Mouse (Mus musculus): ENCODE data around the gene Tnrc6b. TPM values are rescaled to one million over a fixed set of nuclear protein-coding genes. Genes with fewer than 3 reads are reported as not detected.

The Tnrc6b gene
- polyA plus RNA-seq, 1 experiment from 2014 or later: 15.4 TPM

DNA sequence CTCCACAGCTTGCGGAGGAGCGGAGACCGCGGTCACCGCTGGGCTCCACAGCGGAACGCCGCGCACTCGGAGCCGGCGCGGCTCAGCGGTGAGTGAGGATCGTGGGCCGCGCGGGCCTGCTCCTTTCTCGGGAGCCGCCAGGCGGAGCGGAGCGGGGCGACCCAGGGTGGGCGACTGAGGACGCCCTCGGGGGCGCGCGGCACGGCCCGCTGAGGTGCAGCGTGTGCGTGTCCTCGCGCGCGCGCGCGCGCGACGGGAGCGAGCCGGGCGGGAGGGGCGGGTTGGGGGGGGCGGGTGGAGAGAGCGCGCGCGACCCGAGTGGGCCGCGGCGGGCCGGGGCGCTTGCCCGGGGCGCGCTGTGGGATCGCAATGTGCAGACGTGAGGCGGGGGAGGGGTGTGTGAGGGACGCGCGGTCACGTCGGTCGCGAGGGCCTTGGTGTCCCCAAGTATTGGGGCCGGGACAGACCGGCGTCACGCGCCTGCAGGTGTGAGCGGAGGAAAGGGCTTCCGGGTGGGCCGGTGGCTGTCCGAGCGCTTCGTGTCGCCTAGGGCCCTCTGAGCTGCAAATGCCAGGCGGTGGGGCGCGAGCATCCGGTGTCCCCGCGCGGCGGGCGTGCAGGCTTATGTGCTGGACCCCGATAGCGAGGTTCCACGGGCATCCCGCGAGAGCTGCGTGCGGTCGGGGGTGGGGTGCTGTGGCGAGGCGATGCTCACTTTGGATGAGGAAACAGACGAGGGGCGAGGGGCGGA, 463 bp downstream of the Tnrc6b start:
- H3K9me3 ChIP-seq (ENCODE audit: control insufficient read depth, low read length): no peaks in the 10 kb centered on the region
- H3K27me3 ChIP-seq (ENCODE audit: control insufficient read depth, insufficient read depth, low read length): no peaks in the 10 kb centered on the region
- under 1% methylated on average over 76 of the region's 106 CpGs for WGBS
- H3K4me1 ChIP-seq (ENCODE audit: control insufficient read depth in 2 of 2, insufficient read depth in 2 of 2, low read length in 2 of 2): peaks cover 11 to 25% of the 10 kb centered on the region in 2 experiments
- peak overlapping the region; percentile 93 for H3K4me2 ChIP-seq (ENCODE audit: low read length)
- H3K9ac ChIP-seq (ENCODE audit: low read length): peak overlapping the region; percentile 86
- peak; percentile 40; the same call in 1 of the 2 replicates for ATAC-seq (ENCODE audit: insufficient number of reproducible peaks, insufficient read depth, low FRiP score, low read depth)
- peak overlapping the region; percentile 81 to 89 for H3K27ac ChIP-seq (replicated peaks in 1 of 2; ENCODE audit: control insufficient read depth in 1 of 2, insufficient read depth in 1 of 2, low read depth in 2 of 2, low read length in 2 of 2)
- no peaks in the 10 kb centered on the region for H3K36me3 ChIP-seq (ENCODE audit: control insufficient read depth, insufficient read depth, low read length)
- peak overlapping the region; percentile 91 to 94 for H3K4me3 ChIP-seq (ENCODE audit: control insufficient read depth in 1 of 2, insufficient read depth in 1 of 2, low read depth in 1 of 2, low read length in 2 of 2)

DNA sequence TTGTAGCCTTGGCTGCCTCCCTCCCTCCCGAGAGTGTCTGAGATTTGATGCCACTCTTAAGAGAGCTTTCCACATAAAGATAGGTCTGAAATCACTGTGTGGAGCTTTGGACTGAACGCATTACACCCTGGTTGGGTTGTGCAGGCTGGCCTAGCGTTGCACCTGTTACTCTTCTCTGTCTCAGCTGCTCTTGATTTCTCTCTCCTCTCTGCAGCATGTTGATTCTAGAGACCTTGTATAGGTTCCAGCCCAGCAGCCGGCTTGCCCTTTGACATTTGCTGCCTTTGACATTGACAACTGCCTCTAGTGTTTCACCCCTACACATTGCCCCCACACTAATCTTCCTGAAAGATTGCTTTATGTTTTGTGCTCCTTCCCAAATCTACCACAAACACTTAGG, 3.2 kb downstream of the Tnrc6b start:
- Histone ChIP-seq H3K27me3 (ENCODE audit: control insufficient read depth, insufficient read depth, low read length) (no peaks in the 10 kb centered on the region), H3K27ac (replicated peaks in 1 of 2; ENCODE audit: control insufficient read depth in 1 of 2, insufficient read depth in 1 of 2, low read depth in 2 of 2, low read length in 2 of 2) (no peak overlapping the region), H3K4me1 (ENCODE audit: control insufficient read depth in 2 of 2, insufficient read depth in 2 of 2, low read length in 2 of 2) (peaks cover 0 to 13% of the 10 kb centered on the region in 2 experiments; a peak in 2 of 4 replicates), H3K9me3 (ENCODE audit: control insufficient read depth, low read length) (no peaks in the 10 kb centered on the region), H3K4me2 (ENCODE audit: low read length) (no peak overlapping the region), H3K36me3 (ENCODE audit: control insufficient read depth, insufficient read depth, low read length) (no peaks in the 10 kb centered on the region), H3K9ac (ENCODE audit: low read length) (no peak overlapping the region), H3K4me3 (ENCODE audit: control insufficient read depth in 1 of 2, insufficient read depth in 1 of 2, low read depth in 1 of 2, low read length in 2 of 2) (no peak overlapping the region)
- ATAC-seq (ENCODE audit: insufficient number of reproducible peaks, insufficient read depth, low FRiP score, low read depth): no peak
- WGBS: 76% methylated on average over 4 of the region's 4 CpGs

DNA sequence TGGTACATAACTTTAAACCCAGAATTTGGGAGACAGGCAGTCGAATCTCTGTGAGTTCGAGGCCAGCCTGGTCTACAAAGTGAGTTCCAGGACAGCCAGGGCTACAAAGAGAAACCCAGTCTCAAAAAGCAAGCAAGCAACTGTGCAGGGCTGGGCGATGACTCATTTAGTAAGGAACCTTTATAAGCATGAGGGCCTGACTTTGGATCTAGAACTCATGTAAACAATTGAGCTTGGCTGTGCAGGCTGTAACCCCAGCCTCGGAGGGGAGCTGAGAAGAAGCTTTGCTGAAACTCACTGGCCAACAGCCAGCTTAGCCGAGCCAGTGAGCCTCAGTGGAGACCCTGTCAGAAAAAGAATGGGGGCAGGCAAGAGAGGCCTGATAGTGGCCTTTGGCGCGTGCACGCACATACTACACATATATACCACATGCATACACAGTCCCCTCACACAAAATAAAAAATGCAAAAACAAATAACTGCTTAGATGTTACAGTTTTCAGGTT, 5.6 kb downstream of the Tnrc6b start:
- no peaks in the 10 kb centered on the region for H3K27me3 ChIP-seq (ENCODE audit: control insufficient read depth, insufficient read depth, low read length)
- H3K9me3 ChIP-seq (ENCODE audit: control insufficient read depth, low read length): no peaks in the 10 kb centered on the region
- H3K27ac ChIP-seq (replicated peaks in 1 of 2; ENCODE audit: control insufficient read depth in 1 of 2, insufficient read depth in 1 of 2, low read depth in 2 of 2, low read length in 2 of 2): no peak overlapping the region
- H3K9ac ChIP-seq (ENCODE audit: low read length): no peak overlapping the region
- no peaks in the 10 kb centered on the region for H3K36me3 ChIP-seq (ENCODE audit: control insufficient read depth, insufficient read depth, low read length)
- peaks cover 5 to 14% of the 10 kb centered on the region in 2 experiments for H3K4me1 ChIP-seq (ENCODE audit: control insufficient read depth in 2 of 2, insufficient read depth in 2 of 2, low read length in 2 of 2)
- no peak for ATAC-seq (ENCODE audit: insufficient number of reproducible peaks, insufficient read depth, low FRiP score, low read depth)
- no peak overlapping the region for H3K4me2 ChIP-seq (ENCODE audit: low read length)
- H3K4me3 ChIP-seq (ENCODE audit: control insufficient read depth in 1 of 2, insufficient read depth in 1 of 2, low read depth in 1 of 2, low read length in 2 of 2): no peak overlapping the region
- 81% methylated on average over 8 of the region's 8 CpGs for WGBS

DNA sequence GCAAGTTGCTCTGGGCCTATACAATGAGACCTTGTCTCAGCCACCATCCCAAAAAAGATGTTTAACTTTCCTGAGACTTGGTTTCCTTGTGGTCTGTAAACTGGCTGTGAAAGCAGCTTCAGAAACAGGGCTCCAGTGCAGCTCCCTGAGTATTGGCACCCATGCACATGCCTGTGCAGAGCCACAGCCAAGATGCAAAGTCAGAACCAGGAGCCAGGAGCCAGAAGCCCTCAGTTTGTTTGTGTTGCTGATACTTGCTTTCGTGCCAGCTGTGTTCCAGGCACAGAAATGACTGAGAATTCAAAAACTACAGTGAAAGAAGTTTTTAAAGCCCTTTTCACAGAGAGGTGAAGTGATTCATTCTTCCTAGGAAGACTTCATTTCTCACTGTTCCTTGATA, 6.3 kb downstream of the Tnrc6b start:
- H3K27ac ChIP-seq (replicated peaks in 1 of 2; ENCODE audit: control insufficient read depth in 1 of 2, insufficient read depth in 1 of 2, low read depth in 2 of 2, low read length in 2 of 2): no peak overlapping the region
- no peak overlapping the region for H3K4me2 ChIP-seq (ENCODE audit: low read length)
- H3K36me3 ChIP-seq (ENCODE audit: control insufficient read depth, insufficient read depth, low read length): no peaks in the 10 kb centered on the region
- no peaks in the 10 kb centered on the region for H3K9me3 ChIP-seq (ENCODE audit: control insufficient read depth, low read length)
- no peak for ATAC-seq (ENCODE audit: insufficient number of reproducible peaks, insufficient read depth, low FRiP score, low read depth)
- H3K4me3 ChIP-seq (ENCODE audit: control insufficient read depth in 1 of 2, insufficient read depth in 1 of 2, low read depth in 1 of 2, low read length in 2 of 2): no peak overlapping the region
- no peaks in the 10 kb centered on the region for H3K27me3 ChIP-seq (ENCODE audit: control insufficient read depth, insufficient read depth, low read length)
- 36% methylated on average over 1 of the region's 1 CpGs for WGBS
- peaks cover 5 to 11% of the 10 kb centered on the region in 2 experiments; a peak in 3 of 4 replicates for H3K4me1 ChIP-seq (ENCODE audit: control insufficient read depth in 2 of 2, insufficient read depth in 2 of 2, low read length in 2 of 2)
- no peak overlapping the region for H3K9ac ChIP-seq (ENCODE audit: low read length)

DNA sequence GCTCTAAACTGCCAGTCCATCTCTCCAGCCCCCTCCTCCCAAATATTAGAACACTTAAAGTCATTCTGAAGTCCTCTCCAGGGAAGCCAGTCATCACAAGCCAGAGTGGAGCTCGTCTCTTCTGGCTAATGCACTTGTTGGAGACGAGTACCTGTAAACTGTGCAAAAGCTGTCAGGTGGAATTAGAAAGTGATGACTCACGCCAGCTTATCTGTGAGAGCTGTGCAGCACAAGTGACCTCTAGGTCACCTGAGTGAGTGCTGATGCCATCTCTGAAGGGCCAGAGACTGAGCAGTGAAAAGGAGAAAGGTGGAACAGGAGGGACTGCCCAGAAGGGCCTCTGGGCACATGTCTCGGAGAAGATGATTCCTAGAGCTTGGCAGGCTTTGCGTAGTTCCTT, 9.1 kb downstream of the Tnrc6b start:
- no peaks in the 10 kb centered on the region for H3K36me3 ChIP-seq (ENCODE audit: control insufficient read depth, insufficient read depth, low read length)
- H3K4me3 ChIP-seq (ENCODE audit: control insufficient read depth in 1 of 2, insufficient read depth in 1 of 2, low read depth in 1 of 2, low read length in 2 of 2): no peak overlapping the region
- WGBS: 27% methylated on average over 5 of the region's 5 CpGs
- H3K9ac ChIP-seq (ENCODE audit: low read length): no peak overlapping the region
- H3K4me2 ChIP-seq (ENCODE audit: low read length): no peak overlapping the region
- no peaks in the 10 kb centered on the region for H3K27me3 ChIP-seq (ENCODE audit: control insufficient read depth, insufficient read depth, low read length)
- ATAC-seq (ENCODE audit: insufficient number of reproducible peaks, insufficient read depth, low FRiP score, low read depth): no peak
- H3K4me1 ChIP-seq (ENCODE audit: control insufficient read depth in 2 of 2, insufficient read depth in 2 of 2, low read length in 2 of 2): peaks cover 5 to 11% of the 10 kb centered on the region in 2 experiments; a peak in 3 of 4 replicates
- H3K9me3 ChIP-seq (ENCODE audit: control insufficient read depth, low read length): no peaks in the 10 kb centered on the region
- no peak overlapping the region for H3K27ac ChIP-seq (replicated peaks in 1 of 2; ENCODE audit: control insufficient read depth in 1 of 2, insufficient read depth in 1 of 2, low read depth in 2 of 2, low read length in 2 of 2)

DNA sequence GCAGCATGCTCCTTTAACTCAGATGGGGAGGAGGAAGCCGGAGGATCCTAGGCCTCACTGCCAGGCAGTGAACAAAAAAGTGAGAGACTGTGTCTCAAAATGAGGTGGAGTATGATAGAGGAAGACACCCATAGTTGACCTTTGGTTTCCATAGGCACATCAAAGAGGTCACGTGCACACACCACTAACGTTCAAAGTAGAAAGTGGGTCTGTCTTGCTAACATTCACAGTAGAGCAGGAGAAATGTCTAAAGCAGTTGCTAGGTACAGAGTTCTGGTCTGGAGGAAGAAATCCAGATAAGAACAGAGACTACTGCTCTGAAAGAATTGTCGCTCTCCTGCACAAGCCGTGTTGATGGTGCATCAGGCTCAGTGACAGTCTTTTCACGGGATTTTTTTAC, 10.7 kb downstream of the Tnrc6b start:
- Histone ChIP-seq H3K36me3 (ENCODE audit: control insufficient read depth, insufficient read depth, low read length) (no peaks in the 10 kb centered on the region), H3K9me3 (ENCODE audit: control insufficient read depth, low read length) (no peaks in the 10 kb centered on the region), H3K9ac (ENCODE audit: low read length) (no peak overlapping the region), H3K4me2 (ENCODE audit: low read length) (no peak overlapping the region), H3K27me3 (ENCODE audit: control insufficient read depth, insufficient read depth, low read length) (no peaks in the 10 kb centered on the region), H3K4me1 (ENCODE audit: control insufficient read depth in 2 of 2, insufficient read depth in 2 of 2, low read length in 2 of 2) (peaks cover 5 to 11% of the 10 kb centered on the region in 2 experiments; a peak in 3 of 4 replicates), H3K27ac (replicated peaks in 1 of 2; ENCODE audit: control insufficient read depth in 1 of 2, insufficient read depth in 1 of 2, low read depth in 2 of 2, low read length in 2 of 2) (no peak overlapping the region), H3K4me3 (ENCODE audit: control insufficient read depth in 1 of 2, insufficient read depth in 1 of 2, low read depth in 1 of 2, low read length in 2 of 2) (no peak overlapping the region)
- no peak for ATAC-seq (ENCODE audit: insufficient number of reproducible peaks, insufficient read depth, low FRiP score, low read depth)
- 69% methylated on average over 6 of the region's 6 CpGs for WGBS

DNA sequence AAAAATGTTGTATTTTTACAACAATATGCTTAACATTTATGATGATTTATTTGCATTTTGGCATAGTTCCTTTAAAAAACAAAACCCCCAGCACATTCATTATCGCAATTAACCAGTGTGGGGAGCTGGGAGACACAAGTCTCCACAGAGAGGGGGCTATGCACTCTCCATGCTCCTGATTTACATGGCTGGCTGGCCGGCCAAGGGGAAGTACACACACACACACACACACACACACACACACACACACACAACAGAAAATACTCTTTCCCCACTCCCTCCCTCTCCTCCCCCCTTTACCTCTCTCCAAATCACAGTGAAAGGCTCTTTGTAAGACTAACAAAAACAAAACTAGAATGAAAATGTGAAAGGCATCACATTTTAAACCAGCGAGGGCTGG, 11.3 kb downstream of the Tnrc6b start:
- H3K27ac ChIP-seq (replicated peaks in 1 of 2; ENCODE audit: control insufficient read depth in 1 of 2, insufficient read depth in 1 of 2, low read depth in 2 of 2, low read length in 2 of 2): no peak overlapping the region
- WGBS: 64% methylated on average over 3 of the region's 3 CpGs
- ATAC-seq (ENCODE audit: insufficient number of reproducible peaks, insufficient read depth, low FRiP score, low read depth): no peak

More for the DNA sequence above, 11.3 kb downstream of the Tnrc6b start:
- H3K4me1 ChIP-seq (ENCODE audit: control insufficient read depth in 2 of 2, insufficient read depth in 2 of 2, low read length in 2 of 2): peaks cover 5 to 11% of the 10 kb centered on the region in 2 experiments; a peak in 3 of 4 replicates
- H3K9me3 ChIP-seq (ENCODE audit: control insufficient read depth, low read length): no peaks in the 10 kb centered on the region
- H3K4me3 ChIP-seq (ENCODE audit: control insufficient read depth in 1 of 2, insufficient read depth in 1 of 2, low read depth in 1 of 2, low read length in 2 of 2): no peak overlapping the region
- H3K9ac ChIP-seq (ENCODE audit: low read length): no peak overlapping the region
- no peaks in the 10 kb centered on the region for H3K36me3 ChIP-seq (ENCODE audit: control insufficient read depth, insufficient read depth, low read length)
- no peak overlapping the region for H3K4me2 ChIP-seq (ENCODE audit: low read length)
- H3K27me3 ChIP-seq (ENCODE audit: control insufficient read depth, insufficient read depth, low read length): no peaks in the 10 kb centered on the region

Data from heart, embryonic 14.5 days (tissue).